Mouse (Mus musculus) MEL (cell line): ENCODE data around the gene Med13l. TPM values are rescaled to one million over a fixed set of nuclear protein-coding genes. Genes with fewer than 3 reads are reported as not detected.

Experiments
- DNase-seq: peaks from one replicate; pipeline ENCODE4 v3.0.0; 2011; ENCODE audit warnings: low read depth, low spot score
- H3K27ac ChIP-seq: 2 replicates; pipeline ENCODE4 v1.5.1; 2012; ENCODE audit warnings: low read depth, mild to moderate bottlenecking, control low read depth, low read length, moderate library complexity; ENCODE audit not compliant: control insufficient read depth
- H3K27me3 ChIP-seq, 2 experiments: fragments of 150-350 bp in 1 of 2; sonication (generic) in 1 of 2; 2 replicates each; pipeline ENCODE4 v1.6.1; 2012; ENCODE audit warnings: low read length in 2 of 2, mild to moderate bottlenecking in 2 of 2, improper control_type of control experiment in 1 of 2, moderate library complexity in 1 of 2; ENCODE audit not compliant: insufficient read depth in 2 of 2, control insufficient read depth in 1 of 2
- H3K36me3 ChIP-seq, 2 experiments: 2 replicates each; pipeline ENCODE4 v1.6.1; 2012 to 2014; ENCODE audit warnings: low read length in 2 of 2, improper control_type of control experiment in 1 of 2, inconsistent platforms in 1 of 2, mild to moderate bottlenecking in 1 of 2; ENCODE audit not compliant: insufficient read depth in 2 of 2, control insufficient read depth in 1 of 2
- H3K4me1 ChIP-seq, 2 experiments: fragments of 150-350 bp in 1 of 2; sonication (generic) in 1 of 2; 2 replicates each; pipeline ENCODE4 v1.6.1; 2012; ENCODE audit warnings: low read length in 2 of 2, improper control_type of control experiment in 1 of 2, mild to moderate bottlenecking in 1 of 2; ENCODE audit not compliant: insufficient read depth in 2 of 2, control insufficient read depth in 1 of 2
- H3K4me3 ChIP-seq, 2 experiments: fragments of 150-350 bp in 1 of 2; sonication (generic) in 1 of 2; 2 replicates each; pipeline ENCODE4 v1.5.1; 2012; ENCODE audit warnings: low read depth in 2 of 2, low read length in 2 of 2, mild to moderate bottlenecking in 2 of 2, moderate library complexity in 2 of 2, control low read depth in 1 of 2, improper control_type of control experiment in 1 of 2; ENCODE audit not compliant: control insufficient read depth in 1 of 2, insufficient read depth in 1 of 2
- H3K79me2 ChIP-seq: 2 replicates; pipeline ENCODE4 v1.6.1; 2012; ENCODE audit warnings: mild to moderate bottlenecking, low read length, moderate library complexity; ENCODE audit not compliant: control insufficient read depth, poor library complexity, insufficient read depth
- H3K9ac ChIP-seq: 2 replicates; pipeline ENCODE4 v1.6.1; 2012; ENCODE audit warnings: low read depth, mild to moderate bottlenecking, control low read depth, low read length, moderate library complexity; ENCODE audit not compliant: control insufficient read depth, poor library complexity, severe bottlenecking
- H3K9me3 ChIP-seq: fragments of 150-350 bp; sonication (generic); replicated peaks from 2 replicates; pipeline ENCODE4 v1.6.1; 2012; ENCODE audit warnings: mild to moderate bottlenecking, low read length, improper control_type of control experiment, moderate library complexity; ENCODE audit not compliant: insufficient read depth
- CHD1 ChIP-seq: IDR thresholded peaks from 2 replicates; pipeline ENCODE4 v1.6.1; 2012; ENCODE audit warnings: low read depth, mild to moderate bottlenecking, inconsistent platforms, low read length, improper control_type of control experiment
- ELF1 ChIP-seq: IDR thresholded peaks from 2 replicates; pipeline ENCODE4 v1.6.1; 2014; ENCODE audit warnings: low read depth, mild to moderate bottlenecking, inconsistent platforms, low read length, improper control_type of control experiment, moderate library complexity
- EP300 ChIP-seq, 2 experiments: IDR thresholded peaks; 2 replicates each; pipeline ENCODE4 v1.6.1; 2011; ENCODE audit warnings: improper control_type of control experiment in 2 of 2, low read length in 2 of 2, low read depth in 1 of 2, mild to moderate bottlenecking in 1 of 2
- ETS1 ChIP-seq: IDR thresholded peaks from 2 replicates; pipeline ENCODE4 v1.6.1; 2012; ENCODE audit warnings: low read depth, mild to moderate bottlenecking, inconsistent platforms, low read length, improper control_type of control experiment, moderate library complexity
- GABPA ChIP-seq: IDR thresholded peaks from 2 replicates; pipeline ENCODE4 v1.6.1; 2012; ENCODE audit warnings: low read depth, mild to moderate bottlenecking, inconsistent platforms, low read length, improper control_type of control experiment, moderate library complexity
- GATA1 ChIP-seq: IDR thresholded peaks from 2 replicates; pipeline ENCODE4 v1.6.1; 2011; ENCODE audit warnings: low read depth, low read length, improper control_type of control experiment
- KAT2A ChIP-seq: conservative IDR thresholded peaks from 2 replicates; pipeline ENCODE4 v1.6.1; 2012; ENCODE audit warnings: low read depth, low read length, improper control_type of control experiment, inconsistent platforms
- MAX ChIP-seq: IDR thresholded peaks from 2 replicates; pipeline ENCODE4 v1.6.1; 2011; ENCODE audit warnings: low read length, improper control_type of control experiment
- MYC ChIP-seq: IDR thresholded peaks from 2 replicates; pipeline ENCODE4 v1.6.1; 2011; ENCODE audit warnings: low read depth, mild to moderate bottlenecking, low read length, improper control_type of control experiment, moderate library complexity
- POLR2A ChIP-seq, 2 experiments: IDR thresholded peaks; 2 replicates each; pipeline ENCODE4 v1.6.1; 2011 to 2012; ENCODE audit warnings: low read length in 2 of 2, mild to moderate bottlenecking in 2 of 2, control low read depth in 1 of 2, improper control_type of control experiment in 1 of 2, low read depth in 1 of 2, moderate library complexity in 1 of 2; ENCODE audit not compliant: control insufficient read depth in 1 of 2, insufficient read depth in 1 of 2, poor library complexity in 1 of 2
- POLR2AphosphoS5 ChIP-seq: IDR thresholded peaks from 2 replicates; pipeline ENCODE4 v1.6.1; 2012; ENCODE audit warnings: low read depth, borderline replicate concordance, mild to moderate bottlenecking, inconsistent platforms, low read length, moderate library complexity, mixed read lengths
- RAD21 ChIP-seq: IDR thresholded peaks from 2 replicates; pipeline ENCODE4 v1.6.1; 2011; ENCODE audit warnings: mild to moderate bottlenecking, low read depth, low read length, improper control_type of control experiment
- RCOR1 ChIP-seq: IDR thresholded peaks from 2 replicates; pipeline ENCODE4 v1.6.1; 2012; ENCODE audit warnings: low read depth, mild to moderate bottlenecking, inconsistent platforms, low read length, improper control_type of control experiment
- SIN3A ChIP-seq: IDR thresholded peaks from 2 replicates; pipeline ENCODE4 v1.6.1; 2012; ENCODE audit warnings: low read length, improper control_type of control experiment, inconsistent platforms
- SMC3 ChIP-seq: IDR thresholded peaks from 2 replicates; pipeline ENCODE4 v1.6.1; 2011; ENCODE audit warnings: low read depth, low read length, improper control_type of control experiment
- TAL1 ChIP-seq: IDR thresholded peaks from 2 replicates; pipeline ENCODE4 v1.6.1; 2012; ENCODE audit warnings: mild to moderate bottlenecking, inconsistent platforms, low read length, moderate library complexity, mixed read lengths
- TCF12 ChIP-seq: IDR thresholded peaks from 2 replicates; pipeline ENCODE4 v1.6.1; 2014; ENCODE audit warnings: low read depth, mild to moderate bottlenecking, inconsistent platforms, low read length, improper control_type of control experiment, moderate library complexity
- USF2 ChIP-seq, 2 experiments: IDR thresholded peaks; 2 replicates each; pipeline ENCODE4 v1.6.1; 2011 to 2012; ENCODE audit warnings: improper control_type of control experiment in 2 of 2, low read length in 2 of 2, borderline replicate concordance in 1 of 2, inconsistent platforms in 1 of 2, low read depth in 1 of 2, mild to moderate bottlenecking in 1 of 2; ENCODE audit not compliant: insufficient read depth in 1 of 2
- ZC3H11A ChIP-seq: IDR thresholded peaks from 2 replicates; pipeline ENCODE4 v1.6.1; 2012; ENCODE audit warnings: low read depth, mild to moderate bottlenecking, inconsistent platforms, low read length, improper control_type of control experiment
- ZKSCAN1 ChIP-seq: IDR thresholded peaks from 2 replicates; pipeline ENCODE4 v1.6.1; 2012; ENCODE audit warnings: low read depth, mild to moderate bottlenecking, inconsistent platforms, low read length, improper control_type of control experiment, moderate library complexity
- ZMIZ1 ChIP-seq: IDR thresholded peaks from 2 replicates; pipeline ENCODE4 v1.6.1; 2012; ENCODE audit warnings: low read depth, mild to moderate bottlenecking, inconsistent platforms, low read length, improper control_type of control experiment, moderate library complexity
- polyA plus RNA-seq, 2 experiments: library from polyadenylated mRNA; stranded (reverse) in 1 of 2; unstranded in 1 of 2; fragments of >175 nt in 1 of 2; fragments of >200 nt in 1 of 2; gene quantifications; 2 replicates each; pipeline versions ENCODE4 v1.2.1 to v1.2.4; 2012; ENCODE audit warnings: low replicate concordance in 2 of 2, low read depth in 1 of 2; ENCODE audit not compliant: insufficient read length in 2 of 2, insufficient read depth in 1 of 2, missing spikeins in 1 of 2
- total RNA-seq: library from RNA; depleted of rRNA; stranded (reverse); fragments of 300-350 nt; gene quantifications from 2 replicates; pipeline ENCODE4 v1.2.3, GENCODE M21; 2012

Gene Med13l
- total and polyA plus RNA-seq, 3 experiments = 13.4 to 16.1 TPM; not detected in 1

DNA sequence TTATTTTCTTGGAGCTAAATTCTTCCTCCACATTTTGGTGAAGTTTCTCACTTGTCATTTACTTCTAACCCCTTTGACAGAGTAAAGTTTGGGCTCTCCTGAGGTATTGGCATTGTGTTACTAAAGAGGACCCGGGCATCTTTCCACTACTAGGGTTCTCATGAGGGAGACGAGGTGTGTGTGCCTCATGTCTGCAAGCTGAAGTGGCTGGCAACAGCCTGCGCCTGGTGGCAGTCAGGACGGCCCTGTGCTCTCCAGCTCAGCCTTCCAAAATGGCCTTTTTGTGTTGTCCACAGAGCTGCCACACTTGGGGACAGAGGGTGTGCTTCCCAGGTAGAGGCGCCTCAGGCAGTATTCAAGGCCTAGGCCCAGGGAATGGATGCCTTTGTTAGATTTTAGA lies 50.0 kb downstream of the Med13l start:
- no peaks in the 10 kb centered on the region for H3K27me3 ChIP-seq
- H3K79me2 ChIP-seq = peaks cover 28% of the 10 kb centered on the region
- H3K4me1 ChIP-seq = peaks cover 9 to 42% of the 10 kb centered on the region in 2 experiments
- no peak for DNase-seq
- no peak overlapping the region for H3K27ac ChIP-seq
- no peak overlapping the region for H3K4me3 ChIP-seq
- TF ChIP-seq SIN3A = no peak
- TF ChIP-seq RAD21 = no peak
- no peak for TF ChIP-seq SMC3
- no peak for TF ChIP-seq ZKSCAN1
- TF ChIP-seq ZC3H11A = no peak
- no peak for TF ChIP-seq GATA1
- no peak for TF ChIP-seq MAX
- no peak for TF ChIP-seq ELF1
- TF ChIP-seq MYC = no peak
- TF ChIP-seq KAT2A = no peak
- TF ChIP-seq POLR2A (IDR thresholded peaks at IDR 0.05; ENCODE audit: control insufficient read depth in 1 of 2, insufficient read depth in 1 of 2, low read depth in 1 of 2, low read length in 2 of 2, poor library complexity in 1 of 2) = no peak
- no peak for TF ChIP-seq GABPA
- TF ChIP-seq CHD1 = no peak
- no peaks in the 10 kb centered on the region for H3K9me3 ChIP-seq
- no peak overlapping the region for H3K9ac ChIP-seq
- H3K36me3 ChIP-seq = peaks cover 0 to 40% of the 10 kb centered on the region in 2 experiments; a peak in 3 of 4 replicates

DNA sequence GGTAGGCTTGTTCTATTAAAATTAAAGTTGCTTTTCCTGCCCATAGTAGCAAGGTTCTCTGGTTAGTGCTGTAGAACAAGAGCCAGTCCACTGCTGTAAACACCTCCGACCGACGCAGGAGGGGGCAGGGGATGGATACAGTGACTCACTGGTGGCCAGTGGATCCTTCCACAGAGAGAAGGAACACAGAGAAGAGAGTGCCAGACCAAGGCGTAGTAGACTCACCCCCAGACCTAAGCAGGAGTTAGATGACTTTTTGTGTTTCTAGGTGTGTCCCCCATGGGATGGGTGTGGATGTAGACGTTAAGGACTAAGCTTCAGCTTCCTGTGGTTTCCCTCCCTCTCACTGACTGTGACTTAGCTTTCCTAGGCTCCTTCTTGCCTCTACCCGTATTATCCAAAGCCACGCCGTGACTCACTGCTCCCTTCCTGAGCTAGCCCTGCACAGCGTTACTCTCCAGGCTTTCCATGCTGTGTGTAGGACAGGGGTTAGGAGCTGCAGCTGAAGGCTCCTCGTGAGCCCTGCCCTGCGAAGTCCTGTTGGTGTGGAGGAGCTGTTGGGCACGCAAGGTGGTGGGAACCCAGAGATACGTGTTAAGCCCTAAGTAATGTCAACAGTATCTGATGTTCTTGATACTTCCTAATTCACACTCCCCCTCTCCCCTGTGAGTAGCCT lies 52.6 kb downstream of the Med13l start:
- DNase-seq = peak; percentile 75
- H3K27ac ChIP-seq = peak overlapping the region; percentile 75
- no peak overlapping the region for H3K4me3 ChIP-seq
- no peaks in the 10 kb centered on the region for H3K9me3 ChIP-seq
- peaks cover 25% of the 10 kb centered on the region for H3K79me2 ChIP-seq
- H3K36me3 ChIP-seq = peaks cover 0 to 31% of the 10 kb centered on the region in 2 experiments; a peak in 2 of 4 replicates
- peak overlapping the region; percentile 34 for H3K9ac ChIP-seq
- TF ChIP-seq POLR2AphosphoS5 (no peak), EP300 (IDR thresholded peaks at IDR 0.05; ENCODE audit: low read depth in 1 of 2, low read length in 2 of 2) (peak in 1 of 2 experiments; percentile 43; a peak in 2 of 4 replicates), RAD21 (no peak), MYC (0 out of 2 replicates have a peak, but pooled peaks have one; percentile 51), TAL1 (peak; percentile 58), USF2 (IDR thresholded peaks at IDR 0.05; ENCODE audit: borderline replicate concordance in 1 of 2, insufficient read depth in 1 of 2, low read depth in 1 of 2, low read length in 2 of 2) (no peak), MAX (peak; percentile 68), ZMIZ1 (no peak), KAT2A (no peak), RCOR1 (no peak), SIN3A (peak; percentile 35), ETS1 (peak; percentile 60), GATA1 (peak; percentile 48; the same call in 1 of the 2 replicates), TCF12 (peak; percentile 32; the same call in 1 of the 2 replicates)
- TF ChIP-seq, all 39 proteins: peak for 8
- Histone ChIP-seq H3K4me1 (peaks cover 9 to 31% of the 10 kb centered on the region in 2 experiments), H3K27me3 (no peaks in the 10 kb centered on the region)
